Mouse (Mus musculus): Measurements from ENCODE around the gene Prkci. TPM values are rescaled to one million over a fixed set of nuclear protein-coding genes. Genes with fewer than 3 reads are reported as not detected.
A peak's percentile ranks its signal among the peaks of the same experiment; 100 is the strongest.

Prkci gene
- polyA plus RNA-seq, 1 experiment from 2014 or later = 35.5 TPM

GRCm38 (mm10) chr3:30975102-30975754 is 20.3 kb upstream of the Prkci start:
- H3K4me1 ChIP-seq = 0 out of 2 replicates have a peak, but pooled peaks cover 4% of the 10 kb centered on the region
- H3K36me3 ChIP-seq = no peaks in the 10 kb centered on the region
- 46% methylated on average over 9 of the region's 9 CpGs for WGBS
- H3K27ac ChIP-seq = no peak overlapping the region
- no peak overlapping the region for H3K4me3 ChIP-seq
- no peak overlapping the region for H3K9ac ChIP-seq
- H3K9me3 ChIP-seq = no peaks in the 10 kb centered on the region
- ATAC-seq (ENCODE audit: low FRiP score, low read depth) = peak; percentile 43; the same call in 1 of the 2 replicates
- no peak overlapping the region for H3K4me2 ChIP-seq (replicated peaks)
- no peaks in the 10 kb centered on the region for H3K27me3 ChIP-seq

GRCm38 (mm10) chr3:30976991-30977603 is 18.4 kb upstream of the Prkci start:
- H3K27ac ChIP-seq = no peak overlapping the region
- H3K36me3 ChIP-seq = no peaks in the 10 kb centered on the region
- WGBS = 40% methylated on average over 1 of the region's 1 CpGs
- no peaks in the 10 kb centered on the region for H3K9me3 ChIP-seq
- no peak for ATAC-seq (ENCODE audit: low FRiP score, low read depth)
- no peaks in the 10 kb centered on the region for H3K27me3 ChIP-seq
- H3K4me3 ChIP-seq = no peak overlapping the region
- no peak overlapping the region for H3K9ac ChIP-seq
- H3K4me1 ChIP-seq = 0 out of 2 replicates have a peak, but pooled peaks cover 4% of the 10 kb centered on the region
- H3K4me2 ChIP-seq (replicated peaks) = no peak overlapping the region

- Histone ChIP-seq H3K4me1 (peaks cover 15% of the 10 kb centered on the region), H3K27ac (no peak overlapping the region), H3K9ac (no peak overlapping the region), H3K4me2 (replicated peaks) (no peak overlapping the region), H3K36me3 (no peaks in the 10 kb centered on the region), H3K27me3 (no peaks in the 10 kb centered on the region), H3K9me3 (no peaks in the 10 kb centered on the region), H3K4me3 (no peak overlapping the region)
- no peak for ATAC-seq (ENCODE audit: low FRiP score, low read depth)
- 69% methylated on average over 5 of the region's 5 CpGs for whole genome bisulfite sequencing
Measured at GRCm38 (mm10) chr3:30981616-30982380, 13.7 kb upstream of the Prkci start.

- 32% methylated on average over 8 of the region's 8 CpGs for WGBS
- H3K4me3 ChIP-seq = no peak overlapping the region
- no peak overlapping the region; the same call in 1 of the 2 replicates for H3K4me2 ChIP-seq (replicated peaks)
- no peak overlapping the region for H3K27ac ChIP-seq
- ATAC-seq (ENCODE audit: low FRiP score, low read depth) = peak; percentile 59
- H3K9me3 ChIP-seq = no peaks in the 10 kb centered on the region
- no peaks in the 10 kb centered on the region for H3K36me3 ChIP-seq
- no peaks in the 10 kb centered on the region for H3K27me3 ChIP-seq
- H3K4me1 ChIP-seq = peaks cover 11% of the 10 kb centered on the region
- H3K9ac ChIP-seq = peak overlapping the region; percentile 13; the same call in 1 of the 2 replicates
Measured at GRCm38 (mm10) chr3:30982924-30983536, 12.5 kb upstream of the Prkci start.

GRCm38 (mm10) chr3:30987396-30988318 is 7.9 kb upstream of the Prkci start:
- Histone ChIP-seq H3K4me3 (no peak overlapping the region), H3K27ac (no peak overlapping the region), H3K4me2 (replicated peaks) (no peak overlapping the region), H3K27me3 (no peaks in the 10 kb centered on the region), H3K36me3 (no peaks in the 10 kb centered on the region), H3K9ac (no peak overlapping the region), H3K4me1 (peaks cover 10% of the 10 kb centered on the region), H3K9me3 (no peaks in the 10 kb centered on the region)
- 91% methylated on average over 9 of the region's 9 CpGs for WGBS
- ATAC-seq (ENCODE audit: low FRiP score, low read depth) = no peak

- Histone ChIP-seq H3K4me3 (no peak overlapping the region), H3K27ac (no peak overlapping the region), H3K4me2 (replicated peaks) (no peak overlapping the region), H3K9me3 (no peaks in the 10 kb centered on the region), H3K36me3 (no peaks in the 10 kb centered on the region), H3K27me3 (no peaks in the 10 kb centered on the region), H3K4me1 (peaks cover 14% of the 10 kb centered on the region), H3K9ac (no peak overlapping the region)
- ATAC-seq (ENCODE audit: low FRiP score, low read depth) = no peak
- WGBS = 75% methylated on average over 7 of the region's 7 CpGs
Measured at GRCm38 (mm10) chr3:30992161-30992560, 3.4 kb upstream of the Prkci start.

- no peak overlapping the region for H3K9ac ChIP-seq
- no peak overlapping the region for H3K27ac ChIP-seq
- H3K27me3 ChIP-seq = no peaks in the 10 kb centered on the region
- H3K4me1 ChIP-seq = peaks cover 21% of the 10 kb centered on the region
- H3K9me3 ChIP-seq = no peaks in the 10 kb centered on the region
- H3K36me3 ChIP-seq = no peaks in the 10 kb centered on the region
- no peak overlapping the region for H3K4me2 ChIP-seq (replicated peaks)
- H3K4me3 ChIP-seq = no peak overlapping the region
- ATAC-seq (ENCODE audit: low FRiP score, low read depth) = no peak
Measured at GRCm38 (mm10) chr3:30993066-30993573, 2.4 kb upstream of the Prkci start.

- no peak overlapping the region; the same call in 1 of the 2 replicates for H3K27ac ChIP-seq
Measured at GRCm38 (mm10) chr3:30994859-30995258, 688 bp upstream of the Prkci start.

GRCm38 (mm10) chr3:30995899-30996687 is 546 bp downstream of the Prkci start:
- H3K36me3 ChIP-seq = no peaks in the 10 kb centered on the region
- H3K9ac ChIP-seq = peak overlapping the region; percentile 92
- H3K27me3 ChIP-seq = no peaks in the 10 kb centered on the region
- ATAC-seq (ENCODE audit: low FRiP score, low read depth) = peak; percentile 25
- H3K4me1 ChIP-seq = peaks cover 41% of the 10 kb centered on the region
- H3K27ac ChIP-seq = peak overlapping the region; percentile 69
- WGBS = under 1% methylated on average over 49 of the region's 49 CpGs
- no peaks in the 10 kb centered on the region for H3K9me3 ChIP-seq
- peak overlapping the region; percentile 85 for H3K4me3 ChIP-seq
- H3K4me2 ChIP-seq (replicated peaks) = peak overlapping the region; percentile 74

More at GRCm38 (mm10) chr3:30994859-30995258, 688 bp upstream of the Prkci start:
- Histone ChIP-seq H3K9ac (peak overlapping the region; percentile 92; the same call in 1 of the 2 replicates), H3K4me2 (replicated peaks) (peak overlapping the region; percentile 74), H3K4me1 (peaks cover 35% of the 10 kb centered on the region), H3K9me3 (no peaks in the 10 kb centered on the region), H3K4me3 (peak overlapping the region; percentile 85), H3K27me3 (no peaks in the 10 kb centered on the region), H3K36me3 (no peaks in the 10 kb centered on the region)
- WGBS = 23% methylated on average over 6 of the region's 6 CpGs
- no peak for ATAC-seq (ENCODE audit: low FRiP score, low read depth)

GRCm38 (mm10) chr3:30996688-30997014 is 1.1 kb downstream of the Prkci start:
- Histone ChIP-seq H3K4me1 (peaks cover 41% of the 10 kb centered on the region), H3K4me2 (replicated peaks) (peak overlapping the region; percentile 74), H3K9ac (peak overlapping the region; percentile 92), H3K36me3 (no peaks in the 10 kb centered on the region), H3K9me3 (no peaks in the 10 kb centered on the region), H3K4me3 (peak overlapping the region; percentile 85), H3K27me3 (no peaks in the 10 kb centered on the region), H3K27ac (no peak overlapping the region)
- 4% methylated on average over 4 of the region's 4 CpGs for WGBS
- ATAC-seq (ENCODE audit: low FRiP score, low read depth) = no peak
